In genomic region chr12:104990741-104991454, GRCm38 (mm10) we compare ENCODE assay signal across 11 mouse cellular contexts. TPM values are rescaled to one million over a fixed set of nuclear protein-coding genes. Genes with fewer than 3 reads are reported as not detected.
DNase-seq lines count a peak whose midpoint lies in the region; ATAC-seq and TF ChIP-seq lines count a peak whose summit lies in the region.
"Had no signal": no experiment of that assay in that cellular context is flagged by ENCODE, and none has a peak within 500 bp of the region (broad histone marks: within the 10 kb centered on the region; RNA-seq: fewer than 3 reads in every experiment).

No protein-coding gene starts in this region.

- H3K9me3 ChIP-seq in liver, embryonic 16.5 days (replicated peaks; ENCODE audit: control insufficient read depth, low read length) = no peaks in the 10 kb centered on the region
- H3K9me3 ChIP-seq: hindbrain, embryonic 15.5 days; neural tube, embryonic 12.5 days had no signal

- peaks cover 16% of the 10 kb centered on the region for H3K4me1 ChIP-seq in liver, embryonic 16.5 days (ENCODE audit: control insufficient read depth, low read depth, low read length)
- H3K4me1 ChIP-seq in spleen, adult 2 months (ENCODE audit: control insufficient read depth, insufficient read depth, insufficient read length) = peaks cover 22% of the 10 kb centered on the region; the same call in 1 of the 2 replicates

- H3K4me3 ChIP-seq in liver, embryonic 16.5 days (ENCODE audit: low read depth, low read length) = no peak overlapping the region
- no peak overlapping the region for H3K4me3 ChIP-seq in spleen, adult 2 months (ENCODE audit: extremely low read depth, insufficient read depth, insufficient read length)
- H3K4me3 ChIP-seq: hindbrain, embryonic 15.5 days; layer of hippocampus, adult 2 months; neural tube, embryonic 12.5 days had no signal

- H3K4me2 ChIP-seq in liver, embryonic 16.5 days (ENCODE audit: low read depth, low read length) = no peak overlapping the region
- H3K4me2 ChIP-seq: hindbrain, embryonic 15.5 days; neural tube, embryonic 12.5 days had no signal

- H3K9ac ChIP-seq in liver, embryonic 16.5 days (ENCODE audit: low read depth, low read length) = no peak overlapping the region
- H3K9ac ChIP-seq: hindbrain, embryonic 15.5 days; neural tube, embryonic 12.5 days had no signal

- ATAC-seq in liver, embryonic 16.5 days (ENCODE audit: low read depth) = peak; percentile 8; the same call in 1 of the 2 replicates

- H3K36me3 ChIP-seq in liver, embryonic 16.5 days (ENCODE audit: control insufficient read depth, insufficient read depth) = no peaks in the 10 kb centered on the region
- H3K36me3 ChIP-seq in spleen, adult 2 months (ENCODE audit: control insufficient read depth, insufficient read depth, low read length) = no peaks in the 10 kb centered on the region
- H3K36me3 ChIP-seq: hindbrain, embryonic 15.5 days; neural tube, embryonic 12.5 days had no signal

- no peak for TF ChIP-seq CTCF in spleen, adult 2 months (IDR thresholded peaks at IDR 0.05; ENCODE audit: extremely low read depth, insufficient read depth, insufficient read length, insufficient replicate concordance)

- TF ChIP-seq POLR2A in spleen, adult 2 months (IDR thresholded peaks at IDR 0.05; ENCODE audit: low read depth, low read length) = no peak

- WGBS in liver, embryonic 16.5 days (ENCODE audit: insufficient replicate concordance) = 39% methylated on average over 13 of the region's 13 CpGs
- WGBS in spleen, adult 2 months = 36% methylated on average over 13 of the region's 13 CpGs

- peak; percentile 52 for DNase-seq in lung, postnatal 25 days (ENCODE audit: low spot score)
- no peak for DNase-seq in lung, postnatal 10 days
- DNase-seq in T-cell, adult 2 months (ENCODE audit: low spot score) = peak; percentile 70
- DNase-seq in spleen, adult 2 months (ENCODE audit: low read depth in 1 of 2, low spot score in 2 of 2) = peak; percentile 72 to 84
- no peak for DNase-seq in ovary, postnatal 14 days (ENCODE audit: low spot score)
- DNase-seq in right cerebral cortex, adult 2 months (ENCODE audit: low spot score in 2 of 2) = no peak
- DNase-seq in ovary, postnatal 36 days (ENCODE audit: low spot score) = no peak

- no peaks in the 10 kb centered on the region for H3K27me3 ChIP-seq in liver, embryonic 16.5 days (ENCODE audit: control insufficient read depth, insufficient read depth, low read depth, low read length)
- no peaks in the 10 kb centered on the region for H3K27me3 ChIP-seq in spleen, adult 2 months (ENCODE audit: control insufficient read depth, insufficient read depth, low read length)
- H3K27me3 ChIP-seq: hindbrain, embryonic 15.5 days; neural tube, embryonic 12.5 days had no signal

- H3K27ac ChIP-seq in liver, embryonic 16.5 days (ENCODE audit: low read length) = no peak overlapping the region
- H3K27ac ChIP-seq in spleen, adult 2 months (ENCODE audit: insufficient read depth, low read length) = peak overlapping the region; percentile 80
- H3K27ac ChIP-seq: hindbrain, embryonic 15.5 days; layer of hippocampus, adult 2 months; neural tube, embryonic 12.5 days had no signal

RNA-seq across cellular contexts. Expression of gene Syne3, which starts 18.7 kb away (rescaled TPM):
- polyA plus RNA-seq in liver, embryonic 16.5 days (2015; fragmentation: Nextera tagmentation; extraction: Ambion mirVana) = 2.8 TPM in 2 replicates
- polyA plus RNA-seq in spleen, adult 2 months (2012; rRNA removed) = 5.4 and 6.3 TPM in 2 replicates

RNA-seq across cellular contexts. Expression of gene Glrx5, which starts 41.6 kb away (rescaled TPM):
- polyA plus RNA-seq in liver, embryonic 16.5 days (2015; fragmentation: Nextera tagmentation; extraction: Ambion mirVana) = 424 and 446 TPM in 2 replicates
- polyA plus RNA-seq in spleen, adult 2 months (2012; rRNA removed) = 102 and 109 TPM in 2 replicates

Comparison
In these comparisons a context has a peak if more than half of its experiments do, and no peak if none do; other contexts are left out.
1. DNase-seq: peak in lung, postnatal 25 days (single experiment), T-cell, adult 2 months (single experiment) and spleen, adult 2 months (2 of 2); none in lung, postnatal 10 days (single experiment), ovary, postnatal 14 days (single experiment), right cerebral cortex, adult 2 months (0 of 2) and ovary, postnatal 36 days (single experiment).